8 mouse cellular contexts compared by ENCODE assay signal in genomic region chr2:119028941-119029551, GRCm38 (mm10). TPM values are rescaled to one million over a fixed set of nuclear protein-coding genes. Genes with fewer than 3 reads are reported as not detected.
DNase-seq lines count a peak whose midpoint lies in the region; ATAC-seq and TF ChIP-seq lines count a peak whose summit lies in the region.

Ccdc32 (minus strand) TSS chr2:119029393.

- no peak within 1 kb of the TSS; the same call in 1 of the 2 replicates for H3K27ac ChIP-seq in embryonic facial prominence, embryonic 14.5 days (replicated peaks; ENCODE audit: low read depth, low read length)
- H3K27ac ChIP-seq in heart, adult 2 months: peak within 1 kb of the TSS; percentile 77
- H3K27ac ChIP-seq in limb, embryonic 13.5 days: no peak within 1 kb of the TSS
- no peak within 1 kb of the TSS for H3K27ac ChIP-seq in midbrain, embryonic 16.5 days (ENCODE audit: low read length)

- H3K9me3 ChIP-seq in embryonic facial prominence, embryonic 14.5 days (ENCODE audit: control insufficient read depth, low read length): no peaks in the 10 kb centered on the region
- no peaks in the 10 kb centered on the region for H3K9me3 ChIP-seq in limb, embryonic 13.5 days
- H3K9me3 ChIP-seq in midbrain, embryonic 16.5 days (replicated peaks; ENCODE audit: control insufficient read depth, low read length, poor library complexity, severe bottlenecking): no peaks in the 10 kb centered on the region

- H3K36me3 ChIP-seq in embryonic facial prominence, embryonic 14.5 days (ENCODE audit: control insufficient read depth, insufficient read depth, low read length): peaks cover 18% of the 10 kb centered on the region
- peaks cover 3% of the 10 kb centered on the region; the same call in 1 of the 2 replicates for H3K36me3 ChIP-seq in heart, adult 2 months (ENCODE audit: control insufficient read depth, insufficient read depth, low read length)
- H3K36me3 ChIP-seq in limb, embryonic 13.5 days: peaks cover 7% of the 10 kb centered on the region; the same call in 1 of the 2 replicates
- H3K36me3 ChIP-seq in midbrain, embryonic 16.5 days (ENCODE audit: control insufficient read depth, insufficient read depth, low read length): no peaks in the 10 kb centered on the region

- peak within 1 kb of the TSS; percentile 80 for H3K9ac ChIP-seq in embryonic facial prominence, embryonic 14.5 days (ENCODE audit: low read depth, low read length)
- peak within 1 kb of the TSS; percentile 87 for H3K9ac ChIP-seq in heart, adult 2 months (ENCODE audit: low read depth, low read length)
- peak within 1 kb of the TSS; percentile 78 for H3K9ac ChIP-seq in limb, embryonic 13.5 days
- H3K9ac ChIP-seq in midbrain, embryonic 16.5 days (ENCODE audit: low read depth, low read length): peak within 1 kb of the TSS; percentile 64

- peak; percentile 64 for TF ChIP-seq POLR2A in heart, adult 2 months (IDR thresholded peaks at IDR 0.05; ENCODE audit: insufficient read depth, low read depth, low read length)

- peak; percentile 97 for ATAC-seq in embryonic facial prominence, embryonic 14.5 days (ENCODE audit: low read depth)
- ATAC-seq in limb, embryonic 13.5 days (ENCODE audit: low FRiP score, low read depth): peak; percentile 96
- peak; percentile 97 for ATAC-seq in midbrain, embryonic 16.5 days

- DNase-seq in 3T3-L1 (ENCODE audit: low read depth, low spot score): peak; percentile 99
- peak; percentile 56 to 81 for DNase-seq in adrenal gland, postnatal 4 days (ENCODE audit: low spot score in 2 of 2)
- DNase-seq in embryonic facial prominence, embryonic 14.5 days (ENCODE audit: low spot score): peak; percentile 97
- peak; percentile 94 to 95 for DNase-seq in heart, adult 2 months
- DNase-seq in kidney, adult 8-10 months: peak; percentile 98 to 99
- DNase-seq in spleen, postnatal 10 days (ENCODE audit: low spot score in 2 of 2): peak; percentile 94 to 97

- H3K79me2 ChIP-seq in heart, adult 2 months (replicated peaks; ENCODE audit: control insufficient read depth, insufficient read depth, low read length): no peaks in the 10 kb centered on the region

- intact Hi-C loops in heart, adult 2 months (cut with DNase I): no loop called here

- under 1% methylated on average over 28 of the region's 28 CpGs for WGBS in embryonic facial prominence, embryonic 14.5 days
- under 1% methylated on average over 28 of the region's 28 CpGs for WGBS in heart, adult 2 months
- WGBS in limb, embryonic 13.5 days: under 1% methylated on average over 28 of the region's 28 CpGs
- under 1% methylated on average over 28 of the region's 28 CpGs for WGBS in midbrain, embryonic 16.5 days

- H3K4me3 ChIP-seq in embryonic facial prominence, embryonic 14.5 days (ENCODE audit: low read depth, low read length): peak within 1 kb of the TSS; percentile 76
- H3K4me3 ChIP-seq in heart, adult 2 months: peak within 1 kb of the TSS; percentile 71
- peak within 1 kb of the TSS; percentile 71 for H3K4me3 ChIP-seq in limb, embryonic 13.5 days
- H3K4me3 ChIP-seq in midbrain, embryonic 16.5 days (ENCODE audit: low read depth, low read length): peak within 1 kb of the TSS; percentile 56

- no peak for TF ChIP-seq CTCF in heart, adult 2 months (IDR thresholded peaks at IDR 0.05)

- no peak for TF ChIP-seq EP300 in heart, adult 2 months (IDR thresholded peaks at IDR 0.05; ENCODE audit: insufficient read depth, low read depth, low read length)

- H3K4me2 ChIP-seq in embryonic facial prominence, embryonic 14.5 days (ENCODE audit: low read depth, low read length): peak within 1 kb of the TSS; percentile 90
- H3K4me2 ChIP-seq in limb, embryonic 13.5 days (replicated peaks): peak within 1 kb of the TSS; percentile 88
- peak within 1 kb of the TSS; percentile 85 for H3K4me2 ChIP-seq in midbrain, embryonic 16.5 days (ENCODE audit: low read length)

- H3K4me1 ChIP-seq in embryonic facial prominence, embryonic 14.5 days (ENCODE audit: control insufficient read depth, insufficient read depth, low read length): peaks cover 7% of the 10 kb centered on the region
- peaks cover 4% of the 10 kb centered on the region for H3K4me1 ChIP-seq in heart, adult 2 months (ENCODE audit: control insufficient read depth, insufficient read depth, low read length)
- peaks cover 13% of the 10 kb centered on the region for H3K4me1 ChIP-seq in limb, embryonic 13.5 days
- H3K4me1 ChIP-seq in midbrain, embryonic 16.5 days (ENCODE audit: control insufficient read depth, insufficient read depth, low read length): peaks cover 15% of the 10 kb centered on the region

- H3K27me3 ChIP-seq in embryonic facial prominence, embryonic 14.5 days (replicated peaks; ENCODE audit: control insufficient read depth, insufficient read depth, low read length): no peaks in the 10 kb centered on the region
- H3K27me3 ChIP-seq in heart, adult 2 months (ENCODE audit: control insufficient read depth, insufficient read depth, low read length): no peaks in the 10 kb centered on the region
- 0 out of 2 replicates have a peak, but pooled peaks cover 4% of the 10 kb centered on the region for H3K27me3 ChIP-seq in limb, embryonic 13.5 days
- H3K27me3 ChIP-seq in midbrain, embryonic 16.5 days (ENCODE audit: control insufficient read depth, insufficient read depth, low read depth, low read length): no peaks in the 10 kb centered on the region

RNA-seq across cellular contexts. Expression of gene Ccdc32, which starts in this region (rescaled TPM):
- 10 to 100 TPM; 20.0 to 20.2 TPM for total RNA-seq in adrenal gland, postnatal 4 days (2021)
- polyA plus RNA-seq in embryonic facial prominence, embryonic 14.5 days (2014; fragmentation: Nextera tagmentation; extraction: Ambion mirVana): 22.6 and 23.8 TPM in 2 replicates
- 10 to 100 TPM in 1 of 2 experiments, 1 to 10 TPM in 1; 9.7 to 10.9 TPM for total RNA-seq in heart, adult 2 months (2021)
- 5.2 and 10.8 TPM in 2 replicates for polyA plus RNA-seq in heart, adult 2 months (2012; rRNA removed)
- polyA plus RNA-seq in limb, embryonic 13.5 days (2015; fragmentation: Nextera tagmentation; extraction: Ambion mirVana): 22.8 and 23.1 TPM in 2 replicates
- polyA plus RNA-seq in midbrain, embryonic 16.5 days (2015; fragmentation: Nextera tagmentation; extraction: Ambion mirVana): 40.7 and 44.6 TPM in 2 replicates
